Mouse (Mus musculus): Measurements from ENCODE around the gene Trmt10b.

Gene Trmt10b

GRCm38 (mm10) chr4:45296662-45297564 is at the start of gene Trmt10b:
Trmt10b (plus strand) TSS chr4:45297127.
- peak; percentile 71 for DNase-seq

- no peak for DNase-seq
These were observed 45.7 kb upstream of the Trmt10b start for GRCm38 (mm10) chr4:45251265-45251664.

- no peak for DNase-seq
These were observed 44.1 kb upstream of the Trmt10b start for GRCm38 (mm10) chr4:45252861-45253262.

GRCm38 (mm10) chr4:45253839-45254601 is 42.9 kb upstream of the Trmt10b start:
- no peak for DNase-seq

GRCm38 (mm10) chr4:45259232-45259832 is 37.6 kb upstream of the Trmt10b start:
- no peak for DNase-seq

GRCm38 (mm10) chr4:45261551-45261950 is 35.4 kb upstream of the Trmt10b start:
- no peak for DNase-seq

- DNase-seq = no peak
These were observed 29.0 kb upstream of the Trmt10b start for GRCm38 (mm10) chr4:45267883-45268282.

GRCm38 (mm10) chr4:45271041-45271452 is 25.9 kb upstream of the Trmt10b start:
- DNase-seq = no peak

GRCm38 (mm10) chr4:45275770-45276169 is 21.2 kb upstream of the Trmt10b start:
- no peak for DNase-seq

- DNase-seq = no peak
These were observed 17.6 kb upstream of the Trmt10b start for GRCm38 (mm10) chr4:45279292-45279691.

- peak; percentile 24 for DNase-seq
These were observed 16.9 kb upstream of the Trmt10b start for GRCm38 (mm10) chr4:45279981-45280548.

- no peak for DNase-seq
These were observed 10.6 kb upstream of the Trmt10b start for GRCm38 (mm10) chr4:45286318-45286717.

GRCm38 (mm10) chr4:45287906-45288305 is 9.0 kb upstream of the Trmt10b start:
- no peak for DNase-seq

GRCm38 (mm10) chr4:45305536-45305935 is 8.6 kb downstream of the Trmt10b start:
- DNase-seq = no peak

GRCm38 (mm10) chr4:45308046-45308445 is 11.1 kb downstream of the Trmt10b start:
- no peak for DNase-seq

GRCm38 (mm10) chr4:45308606-45309005 is 11.7 kb downstream of the Trmt10b start:
- DNase-seq = no peak

- no peak for DNase-seq
These were observed 14.1 kb downstream of the Trmt10b start for GRCm38 (mm10) chr4:45311056-45311455.

GRCm38 (mm10) chr4:45320159-45320816 is 23.4 kb downstream of the Trmt10b start:
- DNase-seq = peak; percentile 82

- no peak for DNase-seq
These were observed 34.2 kb downstream of the Trmt10b start for GRCm38 (mm10) chr4:45331139-45331538.

GRCm38 (mm10) chr4:45332466-45332865 is 35.5 kb downstream of the Trmt10b start:
- DNase-seq = no peak

GRCm38 (mm10) chr4:45341226-45341625 is 44.3 kb downstream of the Trmt10b start:
- peak; percentile 15 for DNase-seq

- DNase-seq = peak; percentile 88
These were observed 44.8 kb downstream of the Trmt10b start, which contains the start of gene Dcaf10 for GRCm38 (mm10) chr4:45341669-45342249. Dcaf10 (plus strand) TSS chr4:45342101.

Data from cerebellum, adult 11 months (tissue).